8 mouse cellular contexts compared by ENCODE assay signal in genomic region chr6:128318317-128318716, GRCm38 (mm10). TPM values are rescaled to one million over a fixed set of nuclear protein-coding genes. Genes with fewer than 3 reads are reported as not detected.
DNase-seq lines count a peak whose midpoint lies in the region; ATAC-seq and TF ChIP-seq lines count a peak whose summit lies in the region.

No protein-coding gene starts in this region.

- TF ChIP-seq CTCF in liver, embryonic 14.5 days (IDR thresholded peaks at IDR 0.05; ENCODE audit: low read depth), result peak; percentile 70

- H3K9me3 ChIP-seq in kidney, embryonic 16.5 days (ENCODE audit: low read length), result no peaks in the 10 kb centered on the region
- H3K9me3 ChIP-seq in liver, embryonic 14.5 days (ENCODE audit: control insufficient read depth, low read length), result no peaks in the 10 kb centered on the region
- H3K9me3 ChIP-seq in neural tube, embryonic 11.5 days (ENCODE audit: control insufficient read depth, low read length), result no peaks in the 10 kb centered on the region

- no peak overlapping the region for H3K4me2 ChIP-seq in kidney, embryonic 16.5 days (replicated peaks; ENCODE audit: low read depth, low read length)
- H3K4me2 ChIP-seq in liver, embryonic 14.5 days (ENCODE audit: low read depth), result no peak overlapping the region
- H3K4me2 ChIP-seq in neural tube, embryonic 11.5 days (ENCODE audit: low read depth), result no peak overlapping the region

- DNase-seq in T-cell, adult 2 months (ENCODE audit: low spot score), result peak; percentile 49
- DNase-seq in cerebellum, postnatal 36 days, result peak; percentile 50 to 78
- peak; percentile 36 for DNase-seq in heart, adult 8-10 months (ENCODE audit: low spot score)
- peak; percentile 29 to 57 (median 37) for DNase-seq in liver, embryonic 14.5 days (ENCODE audit: low read depth in 3 of 3, low spot score in 3 of 3)
- peak; percentile 69 for DNase-seq in neural tube, embryonic 11.5 days (ENCODE audit: low spot score)
- DNase-seq in thymus, postnatal 0 days (ENCODE audit: low spot score), result peak; percentile 73

- 6% methylated on average over 4 of the region's 4 CpGs for WGBS in kidney, embryonic 16.5 days
- 8% methylated on average over 4 of the region's 4 CpGs for WGBS in liver, embryonic 14.5 days (ENCODE audit: insufficient replicate concordance)
- WGBS in neural tube, embryonic 11.5 days, result 18% methylated on average over 4 of the region's 4 CpGs

- H3K9ac ChIP-seq in kidney, embryonic 16.5 days (replicated peaks; ENCODE audit: low read length), result no peak overlapping the region
- H3K9ac ChIP-seq in liver, embryonic 14.5 days (replicated peaks), result no peak overlapping the region
- no peak overlapping the region for H3K9ac ChIP-seq in neural tube, embryonic 11.5 days (ENCODE audit: low read length)

- TF ChIP-seq EP300 in liver, embryonic 14.5 days (IDR thresholded peaks at IDR 0.05; ENCODE audit: low read depth), result no peak

- no peaks in the 10 kb centered on the region for H3K27me3 ChIP-seq in kidney, embryonic 16.5 days (ENCODE audit: insufficient read depth, low read length)
- no peaks in the 10 kb centered on the region for H3K27me3 ChIP-seq in liver, embryonic 14.5 days (ENCODE audit: control insufficient read depth, insufficient read depth, low read length)
- H3K27me3 ChIP-seq in neural tube, embryonic 11.5 days (ENCODE audit: control insufficient read depth, insufficient read depth, low read length), result no peaks in the 10 kb centered on the region

- peaks cover 22% of the 10 kb centered on the region for H3K36me3 ChIP-seq in kidney, embryonic 16.5 days (ENCODE audit: insufficient read depth, low read length)
- no peaks in the 10 kb centered on the region for H3K36me3 ChIP-seq in liver, embryonic 14.5 days (replicated peaks; ENCODE audit: control insufficient read depth, insufficient read depth, low read depth)
- peaks cover 9% of the 10 kb centered on the region for H3K36me3 ChIP-seq in neural tube, embryonic 11.5 days (ENCODE audit: control insufficient read depth, insufficient read depth, low read length)

- H3K27ac ChIP-seq in kidney, embryonic 16.5 days (ENCODE audit: low read length), result no peak overlapping the region
- no peak overlapping the region for H3K27ac ChIP-seq in liver, embryonic 14.5 days
- no peak overlapping the region for H3K27ac ChIP-seq in neural tube, embryonic 11.5 days (ENCODE audit: low read depth, low read length)

- ATAC-seq in CD4-positive, CD25-positive, alpha-beta regulatory T cell, adult 4 months, result peak; percentile 74
- ATAC-seq in kidney, embryonic 16.5 days (ENCODE audit: low FRiP score, low TSS enrichment), result 0 out of 2 replicates have a peak, but pooled peaks have one; percentile 37
- ATAC-seq in liver, embryonic 14.5 days (ENCODE audit: insufficient read depth), result 0 out of 2 replicates have a peak, but pooled peaks have one; percentile 13
- peak; percentile 27; the same call in 1 of the 2 replicates for ATAC-seq in neural tube, embryonic 11.5 days (ENCODE audit: insufficient read depth, low FRiP score, low TSS enrichment)

- H3K4me1 ChIP-seq in kidney, embryonic 16.5 days (ENCODE audit: insufficient read depth, low read length), result no peaks in the 10 kb centered on the region
- no peaks in the 10 kb centered on the region for H3K4me1 ChIP-seq in liver, embryonic 14.5 days (replicated peaks; ENCODE audit: control insufficient read depth in 2 of 2, insufficient read depth in 2 of 2, low read length in 1 of 2)
- H3K4me1 ChIP-seq in neural tube, embryonic 11.5 days (ENCODE audit: control insufficient read depth, insufficient read depth, low read length), result no peaks in the 10 kb centered on the region

- no peak overlapping the region for H3K4me3 ChIP-seq in kidney, embryonic 16.5 days (ENCODE audit: low read length)
- H3K4me3 ChIP-seq in liver, embryonic 14.5 days (ENCODE audit: insufficient read depth in 1 of 2, low read depth in 2 of 2, low read length in 2 of 2), result no peak overlapping the region
- no peak overlapping the region for H3K4me3 ChIP-seq in neural tube, embryonic 11.5 days (ENCODE audit: low read depth, low read length)

RNA-seq across cellular contexts. Expression of gene Tead4, which starts 17.7 kb away (rescaled TPM):
- polyA plus RNA-seq in CD4-positive, CD25-positive, alpha-beta regulatory T cell, adult 4 months (2017; shearing (Covaris generic)), result not detected
- 1 to 10 TPM; 2.0 to 4.0 (median 3.1) TPM for total RNA-seq in heart, adult 8-10 months (2022)
- 3.0 and 3.3 TPM in 2 replicates for polyA plus RNA-seq in kidney, embryonic 16.5 days (2015; fragmentation: Nextera tagmentation; extraction: Ambion mirVana)
- 0.21 and 0.30 TPM in 2 replicates for polyA plus RNA-seq in liver, embryonic 14.5 days (2012; rRNA removed)
- 0.18 and 0.34 TPM in 2 replicates for polyA plus RNA-seq in liver, embryonic 14.5 days (2014; fragmentation: Nextera tagmentation; extraction: Ambion mirVana)
- polyA plus RNA-seq in neural tube, embryonic 11.5 days (2014; fragmentation: Nextera tagmentation; extraction: Ambion mirVana), result 1.9 TPM in 2 replicates
- 0.19 and 0.36 TPM in 2 replicates for polyA plus RNA-seq in thymus, postnatal 0 days (2015; fragmentation: Nextera tagmentation; extraction: Ambion mirVana)

RNA-seq across cellular contexts. Expression of gene Tulp3, which starts 37.3 kb away (rescaled TPM):
- polyA plus RNA-seq in CD4-positive, CD25-positive, alpha-beta regulatory T cell, adult 4 months (2017; shearing (Covaris generic)), result 1 to 10 TPM; 2.0 to 2.4 TPM
- total RNA-seq in heart, adult 8-10 months (2022), result 1 to 10 TPM; 6.6 to 9.9 (median 7.8) TPM
- polyA plus RNA-seq in kidney, embryonic 16.5 days (2015; fragmentation: Nextera tagmentation; extraction: Ambion mirVana), result 24.1 and 28.4 TPM in 2 replicates
- 2.2 and 2.9 TPM in 2 replicates for polyA plus RNA-seq in liver, embryonic 14.5 days (2012; rRNA removed)
- polyA plus RNA-seq in liver, embryonic 14.5 days (2014; fragmentation: Nextera tagmentation; extraction: Ambion mirVana), result 1.8 TPM in 2 replicates
- polyA plus RNA-seq in neural tube, embryonic 11.5 days (2014; fragmentation: Nextera tagmentation; extraction: Ambion mirVana), result 17.4 and 18.6 TPM in 2 replicates
- polyA plus RNA-seq in thymus, postnatal 0 days (2015; fragmentation: Nextera tagmentation; extraction: Ambion mirVana), result 12.2 and 13.4 TPM in 2 replicates

RNA-seq across cellular contexts. Expression of gene Rhno1, which starts 44.4 kb away (rescaled TPM):
- 100 to 1,000 TPM in 1 of 2 experiments, 10 to 100 TPM in 1; 81.8 to 115 TPM for polyA plus RNA-seq in CD4-positive, CD25-positive, alpha-beta regulatory T cell, adult 4 months (2017; shearing (Covaris generic))
- 10 to 100 TPM in 3 of 4 experiments, 1 to 10 TPM in 1; 9.4 to 12.5 (median 10.8) TPM for total RNA-seq in heart, adult 8-10 months (2022)
- 121 and 131 TPM in 2 replicates for polyA plus RNA-seq in kidney, embryonic 16.5 days (2015; fragmentation: Nextera tagmentation; extraction: Ambion mirVana)
- polyA plus RNA-seq in liver, embryonic 14.5 days (2012; rRNA removed), result 15.3 and 19.0 TPM in 2 replicates
- 45.1 and 51.4 TPM in 2 replicates for polyA plus RNA-seq in liver, embryonic 14.5 days (2014; fragmentation: Nextera tagmentation; extraction: Ambion mirVana)
- 166 and 175 TPM in 2 replicates for polyA plus RNA-seq in neural tube, embryonic 11.5 days (2014; fragmentation: Nextera tagmentation; extraction: Ambion mirVana)
- 133 and 144 TPM in 2 replicates for polyA plus RNA-seq in thymus, postnatal 0 days (2015; fragmentation: Nextera tagmentation; extraction: Ambion mirVana)

RNA-seq across cellular contexts. Expression of gene Foxm1, which starts 44.5 kb away (rescaled TPM):
- polyA plus RNA-seq in CD4-positive, CD25-positive, alpha-beta regulatory T cell, adult 4 months (2017; shearing (Covaris generic)), result 1 to 10 TPM; 1.5 to 1.9 TPM
- under 1 TPM; 0.25 to 0.76 (median 0.49) TPM for total RNA-seq in heart, adult 8-10 months (2022)
- polyA plus RNA-seq in kidney, embryonic 16.5 days (2015; fragmentation: Nextera tagmentation; extraction: Ambion mirVana), result 31.3 and 38.3 TPM in 2 replicates
- polyA plus RNA-seq in liver, embryonic 14.5 days (2012; rRNA removed), result 25.2 and 25.5 TPM in 2 replicates
- 12.0 and 12.2 TPM in 2 replicates for polyA plus RNA-seq in liver, embryonic 14.5 days (2014; fragmentation: Nextera tagmentation; extraction: Ambion mirVana)
- 52.1 and 54.7 TPM in 2 replicates for polyA plus RNA-seq in neural tube, embryonic 11.5 days (2014; fragmentation: Nextera tagmentation; extraction: Ambion mirVana)
- 22.0 and 23.9 TPM in 2 replicates for polyA plus RNA-seq in thymus, postnatal 0 days (2015; fragmentation: Nextera tagmentation; extraction: Ambion mirVana)

RNA-seq across cellular contexts. Expression of gene Tex52, which starts 56.9 kb away (rescaled TPM):
- not detected for polyA plus RNA-seq in CD4-positive, CD25-positive, alpha-beta regulatory T cell, adult 4 months (2017; shearing (Covaris generic))
- total RNA-seq in heart, adult 8-10 months (2022), result not detected
- 0.21 and 0.35 TPM in 2 replicates for polyA plus RNA-seq in kidney, embryonic 16.5 days (2015; fragmentation: Nextera tagmentation; extraction: Ambion mirVana)
- 0.07 and 0.08 TPM in 2 replicates for polyA plus RNA-seq in liver, embryonic 14.5 days (2012; rRNA removed)
- polyA plus RNA-seq in liver, embryonic 14.5 days (2014; fragmentation: Nextera tagmentation; extraction: Ambion mirVana), result not detected in 2 replicates
- 0.34 and 0.66 TPM in 2 replicates for polyA plus RNA-seq in neural tube, embryonic 11.5 days (2014; fragmentation: Nextera tagmentation; extraction: Ambion mirVana)
- polyA plus RNA-seq in thymus, postnatal 0 days (2015; fragmentation: Nextera tagmentation; extraction: Ambion mirVana), result 0.26 and 0.57 TPM in 2 replicates

Comparison
In these comparisons a context has a peak if more than half of its experiments do, and no peak if none do; other contexts are left out.
1. ATAC-seq: peak in every context shown above with its lines; median percentile 74 in CD4-positive, CD25-positive, alpha-beta regulatory T cell, adult 4 months; 37 in kidney, embryonic 16.5 days; 27 in neural tube, embryonic 11.5 days; 13 in liver, embryonic 14.5 days.